Mouse (Mus musculus): ENCODE measurements around the gene Bscl2.

Gene Bscl2

GRCm38 (mm10) chr19:8837251-8837791 lies at the start of gene Bscl2:
Gene Bscl2 (plus strand): TSS chr19:8837467.
- peak; percentile 87 for DNase-seq

DNA sequence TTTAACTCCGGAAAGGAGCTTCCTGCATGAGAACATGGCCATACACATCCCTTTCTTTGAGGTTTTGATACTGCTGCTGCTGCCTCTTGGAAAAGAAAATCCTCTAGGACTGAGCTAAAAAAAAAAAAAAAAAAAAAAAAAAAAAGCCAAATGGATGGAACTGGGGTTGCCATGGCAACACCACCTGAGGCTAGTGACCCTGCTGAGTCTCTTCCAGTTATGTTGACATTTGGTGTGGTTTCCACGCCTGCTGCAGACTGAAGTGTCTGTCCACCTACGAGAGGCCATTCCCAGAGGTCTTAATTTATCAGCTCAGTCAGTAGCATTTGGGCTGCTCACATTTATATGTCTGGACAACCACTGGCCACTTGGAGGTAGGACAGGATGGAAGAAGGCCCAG lies 48.7 kb upstream of the Bscl2 start:
- no peak for DNase-seq

GRCm38 (mm10) chr19:8789171-8789570 lies 48.1 kb upstream of the Bscl2 start:
- DNase-seq: no peak

GRCm38 (mm10) chr19:8790171-8790570 lies 47.1 kb upstream of the Bscl2 start:
- DNase-seq: no peak

DNA sequence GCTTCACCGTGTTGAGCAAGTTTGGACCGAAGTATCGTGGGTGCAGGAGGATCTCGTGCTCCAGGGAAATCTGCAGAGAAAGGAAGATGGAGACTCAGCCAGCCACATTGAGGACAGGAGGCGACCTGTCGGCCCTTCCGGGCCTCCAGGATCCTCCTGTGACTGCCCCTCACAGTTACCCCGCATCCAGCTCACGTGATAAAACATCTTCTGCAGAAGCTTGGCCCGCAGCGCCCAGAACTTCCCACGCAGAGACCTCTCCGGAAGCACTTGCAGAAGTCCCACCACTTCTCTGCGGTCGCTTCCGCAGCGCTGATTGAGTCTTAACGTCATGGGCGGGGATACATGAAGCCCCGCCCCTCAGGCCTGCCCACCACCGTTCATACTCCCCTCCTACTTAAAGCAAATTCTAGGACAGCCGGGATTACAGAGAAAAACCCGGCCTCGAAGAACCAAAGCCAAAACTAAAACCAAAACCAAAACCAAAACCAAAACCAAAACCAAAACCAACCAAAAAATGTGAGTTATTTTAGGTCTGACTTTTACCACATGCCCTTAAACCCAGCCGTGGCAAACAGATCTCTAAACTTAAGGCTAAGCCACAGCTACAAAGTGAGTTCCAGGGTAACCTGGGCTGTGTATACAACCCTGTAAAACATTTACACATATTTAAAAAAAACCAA lies 38.9 kb upstream of the Bscl2 start, which contains the start of gene Polr2g:
Polr2g (minus strand) TSS at position 314 of the 683 bp plus-strand sequence.
- DNase-seq: peak; percentile 89

- DNase-seq: no peak
These were observed 38.3 kb upstream of the Bscl2 start for GRCm38 (mm10) chr19:8798947-8799315.

DNA sequence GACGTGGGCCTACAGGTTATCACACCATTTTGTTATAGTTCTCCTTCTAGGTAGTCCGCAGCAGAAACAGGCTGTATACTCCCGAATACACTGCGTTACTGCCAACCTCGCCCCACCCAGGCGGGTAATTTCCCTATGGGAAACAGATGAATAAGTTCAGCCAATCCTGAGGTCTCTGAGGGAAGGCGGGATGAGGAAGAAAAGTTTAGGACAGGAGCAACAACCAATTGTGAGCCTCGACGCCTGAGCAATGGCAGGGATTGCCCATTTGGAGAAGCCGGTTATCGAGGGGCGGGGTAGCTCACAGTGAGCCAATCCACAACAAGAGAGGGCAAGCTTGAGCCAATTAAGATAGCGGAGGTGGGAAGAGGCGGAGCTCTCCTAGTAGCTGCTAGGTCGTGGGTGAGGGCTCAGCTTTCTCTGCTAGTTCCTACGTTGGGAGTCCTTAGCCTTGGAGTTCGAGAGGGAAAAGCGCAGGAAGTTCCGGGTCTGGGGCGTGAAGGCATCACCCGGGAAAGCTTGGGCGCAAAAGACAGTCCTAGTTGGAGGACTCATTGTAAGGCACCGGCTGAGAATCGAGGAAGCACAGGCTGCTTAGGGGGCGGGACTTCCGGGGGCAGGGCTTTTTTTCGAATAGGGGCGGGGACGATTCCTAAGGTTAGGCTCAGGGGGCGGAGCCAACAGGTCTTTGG lies 35.0 kb upstream of the Bscl2 start, which contains the start of gene Zbtb3:
Zbtb3 (plus strand) TSS at position 426 of the 692 bp plus-strand sequence.
- peak; percentile 91 for DNase-seq

DNA sequence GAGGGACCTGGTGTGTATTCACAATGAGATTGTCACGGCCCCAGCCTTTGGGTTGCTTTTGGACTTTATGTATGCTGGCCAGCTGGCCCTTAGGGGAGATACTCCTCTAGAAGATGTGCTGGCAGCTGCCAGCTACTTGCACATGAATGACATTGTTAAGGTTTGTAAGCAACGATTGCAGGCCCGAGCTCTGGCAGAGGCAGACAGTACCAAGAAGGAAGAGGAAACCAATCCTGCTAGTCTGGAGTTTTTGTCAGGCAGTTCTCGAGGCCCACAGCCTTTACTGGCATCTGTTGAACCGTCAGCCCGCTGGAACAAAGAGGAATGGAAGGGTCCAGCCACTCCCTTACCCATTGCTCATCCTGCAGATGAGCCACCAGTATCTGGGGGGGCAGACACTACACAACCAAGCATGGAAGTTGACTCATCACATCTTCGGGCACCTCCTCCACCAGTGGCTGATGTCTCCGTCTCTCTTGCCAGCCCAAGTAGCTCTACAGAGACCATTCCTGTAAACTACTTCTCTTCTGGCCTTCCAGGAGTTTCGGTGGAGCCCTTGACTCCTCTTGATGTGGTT lies 34.0 kb upstream of the Bscl2 start:
- no peak for DNase-seq

DNA sequence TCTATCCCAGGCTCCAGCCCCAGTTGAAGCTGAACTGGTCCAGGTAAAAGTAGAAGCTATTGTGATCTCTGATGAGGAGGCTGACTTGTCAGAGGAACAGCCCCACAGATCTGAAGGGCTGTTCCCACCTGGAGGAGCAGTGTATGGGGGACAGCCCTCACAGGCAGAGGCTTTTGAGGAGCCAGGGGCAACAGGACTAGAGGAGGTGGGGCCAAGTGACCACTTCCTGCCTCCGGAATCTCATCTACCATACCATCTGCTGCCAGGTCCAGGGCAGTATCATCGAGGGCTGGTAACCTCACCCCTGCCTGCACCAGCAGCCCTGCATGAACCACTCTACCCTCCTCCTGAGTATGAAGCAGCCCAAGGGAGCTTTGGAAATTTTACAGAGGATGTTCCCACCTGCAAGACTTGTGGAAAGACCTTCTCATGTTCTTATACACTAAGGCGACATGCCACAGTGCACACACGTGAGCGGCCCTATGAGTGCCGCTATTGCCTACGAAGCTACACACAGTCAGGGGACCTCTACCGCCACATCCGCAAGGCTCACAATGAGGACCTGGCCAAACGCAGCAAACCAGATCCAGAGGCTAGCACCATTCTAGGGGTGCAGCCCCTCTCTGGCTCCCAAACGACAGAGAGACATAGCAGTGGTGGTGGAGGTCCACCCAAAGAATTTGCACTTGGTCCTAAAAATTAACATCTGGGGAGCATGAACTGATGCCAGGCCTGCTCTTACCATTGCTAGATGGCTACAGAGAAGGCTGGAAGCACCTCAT lies 33.2 kb upstream of the Bscl2 start:
- DNase-seq: no peak

DNA sequence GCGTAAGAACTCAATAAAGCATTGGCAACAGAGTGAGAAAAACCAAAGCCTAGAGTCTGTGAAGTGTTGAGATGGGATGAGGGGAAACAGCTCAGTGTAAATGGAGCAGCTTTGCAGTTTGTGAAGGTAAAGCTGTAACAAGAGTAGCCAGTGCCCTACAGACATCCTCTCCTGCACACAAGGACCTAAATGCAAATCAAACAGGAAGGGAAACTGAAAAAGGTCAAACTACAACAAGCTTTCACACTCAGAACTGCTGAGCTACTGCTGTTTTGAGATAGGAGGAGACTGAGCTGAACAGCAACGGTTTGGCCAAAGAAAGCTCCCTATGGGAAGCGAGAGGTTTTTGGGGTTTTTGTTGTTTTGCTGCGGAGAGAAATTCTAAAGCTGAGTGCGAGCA lies 30.5 kb upstream of the Bscl2 start:
- no peak for DNase-seq

DNA sequence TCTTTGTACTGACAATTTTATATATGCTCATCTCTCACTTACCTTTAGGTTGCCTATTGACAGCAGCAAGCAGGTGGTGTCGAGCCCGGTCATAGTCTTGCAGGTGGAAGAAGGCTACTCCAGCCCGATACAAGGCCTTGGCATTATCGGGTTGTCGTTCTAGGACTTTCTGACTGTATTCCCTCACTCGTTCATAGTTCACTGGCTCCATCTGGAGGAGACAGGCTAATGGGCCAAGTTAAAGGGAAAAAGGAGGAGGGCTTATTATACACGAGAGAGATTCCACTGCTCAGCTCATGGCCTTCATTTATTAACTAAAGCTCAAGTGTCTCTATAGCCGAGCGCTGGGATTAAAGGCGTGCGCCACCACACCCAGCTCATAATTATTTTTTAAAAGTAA lies 21.5 kb upstream of the Bscl2 start:
- no peak for DNase-seq

GRCm38 (mm10) chr19:8817001-8817400 lies 20.3 kb upstream of the Bscl2 start:
- no peak for DNase-seq

GRCm38 (mm10) chr19:8818301-8818798 lies 18.9 kb upstream of the Bscl2 start:
- DNase-seq: no peak

- DNase-seq: peak; percentile 92
These were observed 18.3 kb upstream of the Bscl2 start, which contains the start of gene Ttc9c for GRCm38 (mm10) chr19:8818801-8819595. Gene Ttc9c (minus strand): TSS chr19:8819333.

DNA sequence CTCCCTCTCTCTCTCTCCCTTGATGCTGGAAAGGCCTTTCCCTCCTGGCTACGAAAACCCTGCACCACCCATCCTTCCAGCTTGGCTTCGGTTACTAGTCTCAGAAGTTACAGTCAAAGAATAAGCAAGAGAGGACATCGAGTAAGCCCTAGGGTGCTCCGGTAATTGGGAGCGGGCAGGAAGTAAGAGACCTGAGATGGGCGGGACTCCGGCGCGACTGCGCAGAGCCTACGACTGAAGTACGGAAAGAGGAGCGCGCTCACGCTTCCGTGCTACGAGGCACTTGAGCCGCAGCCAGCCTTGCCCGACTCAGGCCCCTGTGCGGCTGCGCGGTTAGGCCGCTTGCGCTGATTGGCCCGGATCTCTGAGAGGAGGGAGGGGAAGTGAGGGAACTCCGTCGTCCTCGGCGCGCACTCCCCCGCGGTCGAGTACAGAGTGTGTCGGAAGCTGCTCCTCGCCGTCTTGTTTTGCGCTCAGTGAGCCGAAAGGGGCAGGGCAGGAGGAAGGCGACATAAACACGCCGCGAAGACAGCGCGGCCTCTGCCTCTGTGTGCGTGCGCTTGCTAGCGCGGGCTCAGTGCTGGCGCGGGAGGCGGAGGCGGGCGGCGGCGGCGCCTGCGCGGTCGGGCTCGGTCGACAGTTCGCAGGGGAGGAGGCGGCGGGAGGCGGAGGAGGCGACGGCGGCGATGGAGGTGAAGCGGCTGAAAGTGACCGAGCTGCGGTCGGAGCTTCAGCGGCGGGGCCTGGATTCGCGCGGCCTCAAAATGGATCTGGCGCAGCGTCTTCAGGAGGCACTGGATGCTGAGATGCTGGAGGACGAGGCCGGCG lies 17.5 kb upstream of the Bscl2 start, which contains the start of gene Hnrnpul2:
Hnrnpul2 (plus strand) TSS at position 415 of the 828 bp plus-strand sequence.
- DNase-seq: peak; percentile 97

DNA sequence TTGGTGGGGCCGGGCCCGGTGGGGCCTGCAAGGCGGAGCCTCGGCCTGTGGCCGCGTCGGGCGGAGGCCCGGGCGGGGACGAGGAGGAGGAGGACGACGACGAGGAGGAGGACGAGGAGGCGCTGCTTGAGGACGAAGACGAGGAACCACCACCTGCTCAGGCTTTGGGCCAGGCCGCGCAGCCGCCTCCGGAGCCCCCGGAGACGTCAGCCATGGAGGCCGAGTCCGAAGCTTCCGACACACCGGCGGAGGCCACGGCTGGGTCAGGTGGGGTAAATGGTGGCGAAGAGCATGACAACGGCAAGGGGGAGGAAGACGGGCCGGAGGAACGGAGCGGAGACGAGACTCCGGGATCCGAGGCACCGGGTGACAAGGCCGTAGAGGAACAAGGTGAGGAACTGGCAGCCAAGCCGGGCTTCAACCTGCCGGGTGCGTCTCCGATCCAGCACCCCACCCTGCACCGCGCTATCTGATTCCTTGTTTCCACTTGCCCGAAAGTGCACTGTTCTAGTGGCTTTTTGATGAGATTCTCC lies 16.8 kb upstream of the Bscl2 start:
- DNase-seq: no peak

DNA sequence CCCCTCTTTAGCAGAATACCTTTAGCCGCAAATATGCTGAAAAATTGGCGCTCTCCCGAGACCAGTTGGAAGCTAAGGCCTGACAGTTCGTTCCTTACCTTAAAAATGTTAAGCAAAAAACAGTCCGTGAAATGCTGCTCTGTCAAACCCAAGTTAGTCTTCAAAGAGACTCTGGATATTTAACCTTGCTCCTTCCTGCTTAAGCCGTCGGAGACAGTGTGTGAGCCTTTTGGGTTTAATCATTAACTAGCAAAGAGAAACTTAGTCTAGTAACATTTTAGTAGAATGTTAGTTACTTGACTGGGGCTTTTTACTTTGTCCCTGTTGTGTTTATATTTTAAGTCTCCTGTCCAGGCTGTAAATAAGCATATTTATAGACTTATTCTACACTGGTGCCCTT lies 16.1 kb upstream of the Bscl2 start:
- no peak for DNase-seq

DNA sequence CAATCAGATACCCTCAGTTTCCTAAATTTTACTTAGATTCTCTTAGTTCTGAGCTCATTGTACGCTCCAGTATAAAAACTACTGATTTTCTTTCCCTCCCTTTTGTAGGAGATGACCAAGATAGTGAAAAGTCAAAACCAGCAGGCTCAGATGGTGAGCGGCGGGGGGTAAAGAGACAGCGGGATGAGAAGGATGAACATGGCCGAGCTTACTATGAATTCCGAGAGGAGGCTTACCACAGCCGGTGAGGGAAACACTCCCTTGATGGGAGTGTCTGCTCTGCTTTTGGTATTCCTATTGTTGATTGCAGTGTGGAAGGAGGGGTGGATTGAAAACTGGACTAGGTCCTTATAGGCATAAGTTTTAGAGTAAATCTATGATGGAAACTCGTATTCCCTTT lies 14.6 kb upstream of the Bscl2 start:
- DNase-seq: no peak

DNA sequence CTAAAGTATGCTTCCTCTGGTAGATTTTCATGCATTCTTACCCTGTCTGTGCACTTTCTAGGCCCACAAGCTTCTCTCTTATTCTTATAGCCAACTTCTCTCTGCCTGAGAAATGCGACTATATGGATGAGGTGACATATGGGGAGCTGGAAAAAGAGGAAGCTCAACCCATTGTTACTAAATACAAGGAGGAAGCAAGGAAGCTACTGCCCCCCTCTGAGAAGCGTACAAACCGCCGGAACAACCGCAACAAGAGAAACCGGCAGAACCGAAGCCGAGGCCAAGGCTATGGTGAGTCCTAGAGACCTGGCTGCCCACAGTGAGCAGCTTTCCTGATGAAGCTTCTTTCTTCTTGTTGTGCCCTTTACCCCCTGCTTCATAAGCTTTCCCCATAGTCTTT lies 7.6 kb upstream of the Bscl2 start, which contains the start of gene AC129217.1:
AC129217.1 (plus strand) TSS at position 114 of the 400 bp plus-strand sequence.
- no peak for DNase-seq

- DNase-seq: no peak
These were observed 6.6 kb upstream of the Bscl2 start for GRCm38 (mm10) chr19:8830664-8831063.

Measured in thymus, postnatal 25 days (tissue).